Mouse (Mus musculus): ENCODE data around the gene Cyp11a1. TPM values are rescaled to one million over a fixed set of nuclear protein-coding genes. Genes with fewer than 3 reads are reported as not detected.

Cyp11a1 gene
- polyA plus RNA-seq, 1 experiment from 2014 or later = 0.13 TPM

GRCm38 (mm10) chr9:58053544-58053943, 47.3 kb downstream of the Cyp11a1 start:
- H3K9me3 ChIP-seq (ENCODE audit: low read depth, low read length) = no peaks in the 10 kb centered on the region
- ATAC-seq (ENCODE audit: insufficient read depth) (no peak), DNase-seq (no peak)
- no peak overlapping the region for H3K4me2 ChIP-seq
- H3K4me3 ChIP-seq (ENCODE audit: low read depth, low read length) = no peak overlapping the region
- TF ChIP-seq CTCF (IDR thresholded peaks at IDR 0.05; ENCODE audit: low read depth) = no peak
- 51% methylated on average over 3 of the region's 3 CpGs for WGBS
- H3K27me3 ChIP-seq (ENCODE audit: insufficient read depth, low read length) = no peaks in the 10 kb centered on the region; the same call in 1 of the 2 replicates
- H3K4me1 ChIP-seq (ENCODE audit: insufficient read depth) = no peaks in the 10 kb centered on the region
- H3K27ac ChIP-seq (ENCODE audit: low read depth) = no peak overlapping the region
- no peak overlapping the region for H3K9ac ChIP-seq
- no peaks in the 10 kb centered on the region for H3K36me3 ChIP-seq (ENCODE audit: insufficient read depth)

DNA sequence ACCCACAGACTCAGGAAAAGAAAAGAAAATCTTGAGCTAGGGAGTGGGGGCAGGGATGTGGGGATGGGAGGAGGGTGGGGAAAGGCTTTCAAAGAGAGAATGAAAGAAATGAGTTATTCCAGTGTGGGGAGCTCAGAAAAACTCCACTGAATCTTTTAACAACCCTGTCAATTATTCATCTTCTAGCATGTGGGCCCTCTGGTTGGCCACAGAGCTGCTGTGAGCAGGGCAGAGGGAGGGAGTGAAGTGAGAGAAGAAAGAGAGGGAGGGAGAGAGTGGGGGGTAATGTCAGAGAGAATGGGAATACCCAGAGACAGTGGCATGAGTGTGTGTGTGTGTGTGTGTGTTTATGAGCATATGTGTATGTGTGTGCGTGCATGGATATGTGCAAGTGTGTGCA, 47.8 kb downstream of the Cyp11a1 start:
- 93% methylated on average over 1 of the region's 1 CpGs for WGBS
- H3K36me3 ChIP-seq (ENCODE audit: insufficient read depth) = no peaks in the 10 kb centered on the region
- no peak for DNase-seq
- no peak overlapping the region for H3K9ac ChIP-seq
- H3K4me1 ChIP-seq (ENCODE audit: insufficient read depth) = no peaks in the 10 kb centered on the region
- no peak overlapping the region for H3K4me3 ChIP-seq (ENCODE audit: low read depth, low read length)
- H3K9me3 ChIP-seq (ENCODE audit: low read depth, low read length) = no peaks in the 10 kb centered on the region
- no peak overlapping the region for H3K4me2 ChIP-seq
- TF ChIP-seq CTCF (IDR thresholded peaks at IDR 0.05; ENCODE audit: low read depth) = no peak
- H3K27ac ChIP-seq (ENCODE audit: low read depth) = no peak overlapping the region
- no peaks in the 10 kb centered on the region; the same call in 1 of the 2 replicates for H3K27me3 ChIP-seq (ENCODE audit: insufficient read depth, low read length)
- no peak for ATAC-seq (ENCODE audit: insufficient read depth)

GRCm38 (mm10) chr9:58055666-58056065, 49.5 kb downstream of the Cyp11a1 start:
- no peak for TF ChIP-seq CTCF (IDR thresholded peaks at IDR 0.05; ENCODE audit: low read depth)
- no peak overlapping the region for H3K4me3 ChIP-seq (ENCODE audit: low read depth, low read length)
- no peaks in the 10 kb centered on the region for H3K36me3 ChIP-seq (ENCODE audit: insufficient read depth)
- H3K9me3 ChIP-seq (ENCODE audit: low read depth, low read length) = no peaks in the 10 kb centered on the region
- no peak overlapping the region for H3K9ac ChIP-seq
- ATAC-seq (ENCODE audit: insufficient read depth) (no peak), DNase-seq (no peak)
- 72% methylated on average over 5 of the region's 5 CpGs for WGBS
- no peaks in the 10 kb centered on the region for H3K4me1 ChIP-seq (ENCODE audit: insufficient read depth)
- no peak overlapping the region for H3K27ac ChIP-seq (ENCODE audit: low read depth)
- no peak overlapping the region for H3K4me2 ChIP-seq
- H3K27me3 ChIP-seq (ENCODE audit: insufficient read depth, low read length) = no peaks in the 10 kb centered on the region; the same call in 1 of the 2 replicates

DNA sequence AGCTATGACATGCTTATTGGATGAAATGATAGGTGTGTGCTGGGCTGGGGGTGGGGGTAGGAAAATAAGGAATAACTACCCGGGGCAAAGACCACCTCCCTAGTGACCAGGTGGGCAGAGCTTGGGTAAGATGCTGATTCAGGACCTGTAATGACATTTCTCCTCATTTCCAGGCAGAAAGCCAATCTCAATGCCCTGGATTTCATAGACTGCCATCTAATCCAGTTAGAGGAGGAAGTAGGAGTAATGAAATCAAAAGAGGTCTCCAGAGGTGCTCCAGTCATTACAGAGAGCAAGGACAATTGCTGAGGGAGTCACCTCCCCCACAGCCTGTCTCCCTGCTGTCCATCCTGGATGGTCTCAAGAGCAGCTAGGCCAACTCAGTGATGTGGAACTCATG, 53.7 kb downstream of the Cyp11a1 start:
- Histone ChIP-seq H3K4me1 (ENCODE audit: insufficient read depth) (no peaks in the 10 kb centered on the region), H3K27me3 (ENCODE audit: insufficient read depth, low read length) (peaks cover 4% of the 10 kb centered on the region; the same call in 1 of the 2 replicates), H3K36me3 (ENCODE audit: insufficient read depth) (no peaks in the 10 kb centered on the region), H3K27ac (ENCODE audit: low read depth) (no peak overlapping the region), H3K4me3 (ENCODE audit: low read depth, low read length) (no peak overlapping the region), H3K9me3 (ENCODE audit: low read depth, low read length) (no peaks in the 10 kb centered on the region), H3K4me2 (no peak overlapping the region), H3K9ac (no peak overlapping the region)
- TF ChIP-seq CTCF (IDR thresholded peaks at IDR 0.05; ENCODE audit: low read depth) = no peak
- ATAC-seq (ENCODE audit: insufficient read depth) (no peak), DNase-seq (no peak)
- WGBS = 52% methylated on average over 1 of the region's 1 CpGs

DNA sequence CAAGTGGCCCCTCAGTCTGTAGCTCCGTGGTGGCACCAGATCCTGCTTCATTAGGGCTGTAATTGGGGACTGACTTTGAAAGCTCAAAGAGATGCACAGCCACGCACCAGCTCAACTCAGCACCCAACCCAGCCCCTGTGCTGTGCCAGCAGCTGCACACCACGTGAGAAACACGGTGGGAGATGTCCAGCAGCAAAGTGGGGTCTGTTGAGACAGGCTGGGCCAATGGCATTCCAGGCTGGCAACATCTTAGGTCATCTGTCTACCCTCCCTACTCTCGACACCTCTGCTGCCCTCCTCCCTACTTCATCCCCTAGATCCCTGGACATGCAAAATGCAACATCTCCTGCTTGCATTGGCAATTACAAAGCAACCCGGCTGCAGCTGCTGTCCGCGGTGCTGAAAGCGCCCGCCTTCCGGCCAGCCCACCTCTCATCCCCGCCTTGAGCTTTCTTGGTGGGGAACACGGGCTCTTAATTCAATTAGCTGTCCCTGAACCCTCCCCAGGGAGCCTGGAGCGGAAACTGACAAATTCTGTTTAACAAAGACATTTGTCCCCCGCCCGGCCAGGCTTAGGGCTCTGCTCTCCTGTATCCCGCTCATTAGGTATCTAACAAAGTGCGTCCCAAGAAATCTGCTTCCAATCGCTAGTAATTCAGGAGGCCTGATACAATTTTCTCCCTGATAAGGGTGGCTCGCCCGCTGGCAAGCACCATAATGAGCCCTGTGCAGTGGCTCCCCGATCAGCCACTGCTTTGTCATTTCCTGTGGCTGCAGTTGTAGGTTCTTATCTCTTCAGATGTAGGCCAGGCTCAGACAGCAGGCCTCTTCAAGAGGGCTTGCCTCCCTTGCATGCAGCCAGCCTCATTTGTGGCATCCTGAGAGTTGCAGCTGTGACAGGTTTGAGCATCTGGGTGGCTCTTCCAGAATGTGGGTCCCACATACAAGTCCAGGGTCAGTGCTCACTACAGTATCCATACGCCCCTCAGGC, 54.8 kb downstream of the Cyp11a1 start:
- H3K27me3 ChIP-seq (ENCODE audit: insufficient read depth, low read length) = peaks cover 4% of the 10 kb centered on the region; the same call in 1 of the 2 replicates
- DNase-seq (peak; percentile 88), ATAC-seq (ENCODE audit: insufficient read depth) (no peak)
- TF ChIP-seq CTCF (IDR thresholded peaks at IDR 0.05; ENCODE audit: low read depth) = no peak
- H3K9me3 ChIP-seq (ENCODE audit: low read depth, low read length) = no peaks in the 10 kb centered on the region
- H3K9ac ChIP-seq = no peak overlapping the region
- H3K4me1 ChIP-seq (ENCODE audit: insufficient read depth) = no peaks in the 10 kb centered on the region
- H3K36me3 ChIP-seq (ENCODE audit: insufficient read depth) = no peaks in the 10 kb centered on the region
- WGBS = 9% methylated on average over 23 of the region's 23 CpGs
- no peak overlapping the region for H3K4me3 ChIP-seq (ENCODE audit: low read depth, low read length)
- no peak overlapping the region for H3K4me2 ChIP-seq
- H3K27ac ChIP-seq (ENCODE audit: low read depth) = no peak overlapping the region

GRCm38 (mm10) chr9:58063531-58063930, 57.3 kb downstream of the Cyp11a1 start, which contains the start of gene Stra6:
Gene Stra6, plus strand, starts transcription at chr9:58063788.
- Histone ChIP-seq H3K27me3 (ENCODE audit: insufficient read depth, low read length) (peaks cover 4% of the 10 kb centered on the region; the same call in 1 of the 2 replicates), H3K27ac (ENCODE audit: low read depth) (no peak within 1 kb of the TSS), H3K4me1 (ENCODE audit: insufficient read depth) (0 out of 2 replicates have a peak, but pooled peaks cover 4% of the 10 kb centered on the region), H3K9ac (no peak within 1 kb of the TSS), H3K9me3 (ENCODE audit: low read depth, low read length) (no peaks in the 10 kb centered on the region), H3K4me2 (no peak within 1 kb of the TSS), H3K4me3 (ENCODE audit: low read depth, low read length) (no peak within 1 kb of the TSS), H3K36me3 (ENCODE audit: insufficient read depth) (no peaks in the 10 kb centered on the region)
- no peak for TF ChIP-seq CTCF (IDR thresholded peaks at IDR 0.05; ENCODE audit: low read depth)
- WGBS = 7% methylated on average over 3 of the region's 3 CpGs
- ATAC-seq (ENCODE audit: insufficient read depth) (no peak), DNase-seq (no peak)

DNA sequence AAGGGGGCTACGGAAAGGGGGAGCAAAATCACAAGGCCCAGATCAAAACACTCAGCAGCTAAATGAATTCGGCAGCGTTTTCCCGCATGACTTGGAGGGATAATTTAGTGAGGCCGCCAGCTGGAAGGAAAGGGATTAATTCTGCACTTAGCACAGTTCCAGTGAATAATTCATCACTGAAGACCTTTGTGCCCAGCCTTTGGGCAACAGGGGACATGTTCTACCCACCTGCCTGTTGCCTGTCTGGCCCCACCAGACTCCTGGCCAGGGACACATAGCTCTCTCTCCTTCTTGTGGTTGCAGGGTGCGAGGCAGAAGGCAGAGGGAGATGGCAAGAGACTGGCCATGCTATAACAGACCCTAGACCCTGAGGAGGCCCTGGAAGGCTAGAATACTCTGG, 59.3 kb downstream of the Cyp11a1 start:
- Histone ChIP-seq H3K4me1 (ENCODE audit: insufficient read depth) (0 out of 2 replicates have a peak, but pooled peaks cover 4% of the 10 kb centered on the region), H3K4me3 (ENCODE audit: low read depth, low read length) (no peak overlapping the region), H3K27me3 (ENCODE audit: insufficient read depth, low read length) (peaks cover 4% of the 10 kb centered on the region; the same call in 1 of the 2 replicates), H3K4me2 (no peak overlapping the region), H3K9ac (no peak overlapping the region), H3K27ac (ENCODE audit: low read depth) (no peak overlapping the region), H3K36me3 (ENCODE audit: insufficient read depth) (no peaks in the 10 kb centered on the region), H3K9me3 (ENCODE audit: low read depth, low read length) (no peaks in the 10 kb centered on the region)
- DNase-seq (no peak), ATAC-seq (ENCODE audit: insufficient read depth) (no peak)
- WGBS = 46% methylated on average over 6 of the region's 6 CpGs
- TF ChIP-seq CTCF (IDR thresholded peaks at IDR 0.05; ENCODE audit: low read depth) = no peak
